Mouse (Mus musculus): ENCODE results near the gene Hsd17b11.

Gene Hsd17b11

DNA sequence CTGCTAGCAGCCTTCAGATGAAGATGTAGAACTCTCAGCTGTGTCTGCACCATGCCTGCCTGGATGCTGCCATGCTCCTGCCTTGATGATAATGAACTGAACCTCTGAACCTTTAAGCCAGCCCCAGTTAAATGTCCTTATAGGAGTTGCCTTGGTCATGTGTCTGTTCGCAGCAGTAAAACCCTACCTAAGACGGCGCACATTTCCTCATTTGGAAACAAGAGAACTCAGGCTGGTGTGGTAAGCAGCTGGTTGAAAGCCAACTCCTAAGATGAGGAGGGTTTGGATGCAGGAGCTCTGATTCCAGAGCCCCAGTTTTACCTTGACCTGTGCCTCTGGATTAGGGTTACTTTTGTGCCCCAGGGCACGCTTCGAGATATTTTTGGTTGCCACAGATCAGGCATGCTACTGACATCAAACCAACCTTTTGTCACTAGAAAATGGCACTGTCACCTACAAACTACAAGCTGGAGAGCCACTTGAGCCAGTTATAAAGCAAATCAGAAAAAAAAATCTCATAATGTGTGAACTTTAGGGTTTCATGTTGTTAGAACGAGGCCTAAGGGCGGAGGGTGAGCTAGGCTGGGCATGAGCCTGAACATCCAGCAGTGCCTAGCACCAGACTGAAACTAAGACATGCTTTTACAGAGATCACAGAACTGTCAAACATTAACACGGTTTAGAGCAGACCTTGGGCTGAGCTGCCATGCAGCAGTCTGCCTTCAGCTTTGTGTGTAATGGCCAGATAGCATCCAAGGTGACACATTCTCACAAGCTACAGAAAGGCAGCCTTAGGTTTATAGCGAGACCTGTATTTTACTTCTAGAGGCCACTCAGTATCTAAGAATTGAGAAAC lies 40.8 kb downstream of the Hsd17b11 start:
- TF ChIP-seq NANOG (IDR thresholded peaks at IDR 0.05; ENCODE audit: borderline replicate concordance, low read length) (no peak), CTCF (conservative IDR thresholded peaks at IDR 0.05; ENCODE audit: low read length) (no peak), POU5F1 (IDR thresholded peaks at IDR 0.05; ENCODE audit: borderline replicate concordance, low read length) (no peak)
- H3K9me3 ChIP-seq (ENCODE audit: low read length): peaks cover 17% of the 10 kb centered on the region
- H3K4me1 ChIP-seq (replicated peaks; ENCODE audit: low read depth, low read length): no peaks in the 10 kb centered on the region
- no peak overlapping the region for H3K4me3 ChIP-seq (replicated peaks; ENCODE audit: low read length)
- H3K36me3 ChIP-seq (ENCODE audit: insufficient read depth, low read length): peaks cover 10% of the 10 kb centered on the region
- no peaks in the 10 kb centered on the region for H3K27me3 ChIP-seq (ENCODE audit: insufficient read depth, low read length)

DNA sequence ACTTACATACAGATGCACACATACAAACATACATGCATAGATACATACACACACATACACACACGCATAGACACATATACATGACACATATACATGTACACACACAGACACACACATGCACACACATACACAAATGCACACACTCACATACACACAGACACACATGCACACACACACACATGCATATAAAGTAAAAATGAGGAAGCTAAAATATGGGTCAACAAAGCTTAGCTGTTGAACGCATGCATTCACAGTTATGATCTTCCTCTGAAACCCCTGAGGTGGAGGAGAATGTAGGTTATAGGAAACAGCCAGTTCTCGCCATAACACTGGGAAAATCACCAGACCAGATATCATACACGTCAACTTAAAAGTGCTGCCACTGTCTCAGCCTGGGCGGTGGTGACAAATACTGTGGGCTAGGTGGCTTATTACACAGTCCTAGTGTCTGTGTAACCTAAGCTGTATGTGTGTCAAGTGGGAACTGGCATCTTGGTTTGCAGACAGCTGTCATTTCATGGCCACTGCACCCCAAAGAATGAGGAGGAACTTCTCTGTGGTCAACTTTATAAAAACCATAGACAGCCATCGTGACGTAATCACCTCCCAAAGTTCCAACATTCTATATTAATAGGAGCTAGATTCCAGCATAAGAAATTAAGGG lies 43.7 kb downstream of the Hsd17b11 start:
- Histone ChIP-seq H3K9me3 (ENCODE audit: low read length) (peaks cover 8% of the 10 kb centered on the region), H3K4me1 (replicated peaks; ENCODE audit: low read depth, low read length) (no peaks in the 10 kb centered on the region), H3K27me3 (ENCODE audit: insufficient read depth, low read length) (no peaks in the 10 kb centered on the region), H3K36me3 (ENCODE audit: insufficient read depth, low read length) (peaks cover 8% of the 10 kb centered on the region), H3K4me3 (replicated peaks; ENCODE audit: low read length) (no peak overlapping the region)
- TF ChIP-seq POU5F1 (IDR thresholded peaks at IDR 0.05; ENCODE audit: borderline replicate concordance, low read length) (no peak), NANOG (IDR thresholded peaks at IDR 0.05; ENCODE audit: borderline replicate concordance, low read length) (no peak)

DNA sequence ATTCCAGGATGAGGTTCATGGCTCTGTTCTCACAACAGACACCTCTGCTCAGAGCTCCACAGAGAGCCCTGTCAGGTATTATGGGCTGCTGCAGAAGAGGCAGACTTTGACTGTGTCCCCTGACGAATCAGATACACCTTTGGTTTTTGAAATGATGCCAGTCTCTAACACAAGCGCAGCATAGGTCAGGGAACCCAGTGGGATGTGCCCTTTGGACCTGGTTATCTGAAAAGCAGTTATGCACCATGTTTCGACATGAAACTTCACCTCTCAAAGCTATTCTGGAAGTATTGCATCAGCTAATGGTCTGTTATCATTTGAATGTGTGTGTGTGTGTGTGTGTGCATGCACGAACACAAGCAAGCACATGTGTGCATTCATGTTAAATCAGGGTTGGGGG lies 44.4 kb downstream of the Hsd17b11 start, which contains the start of gene Hsd17b13:
TSS of gene Hsd17b13 (minus strand) at position 114 of the 400 bp plus-strand sequence.
- TF ChIP-seq POU5F1 (IDR thresholded peaks at IDR 0.05; ENCODE audit: borderline replicate concordance, low read length) (no peak), CTCF (conservative IDR thresholded peaks at IDR 0.05; ENCODE audit: low read length) (no peak), NANOG (IDR thresholded peaks at IDR 0.05; ENCODE audit: borderline replicate concordance, low read length) (no peak)
- 0 out of 2 replicates have a peak, but pooled peaks cover 1% of the 10 kb centered on the region for H3K4me1 ChIP-seq (replicated peaks; ENCODE audit: low read depth, low read length)
- no peaks in the 10 kb centered on the region for H3K27me3 ChIP-seq (ENCODE audit: insufficient read depth, low read length)
- H3K9me3 ChIP-seq (ENCODE audit: low read length): 0 out of 2 replicates have a peak, but pooled peaks cover under 1% of the 10 kb centered on the region
- no peak within 1 kb of the TSS for H3K4me3 ChIP-seq (replicated peaks; ENCODE audit: low read length)
- H3K36me3 ChIP-seq (ENCODE audit: insufficient read depth, low read length): peaks cover under 1% of the 10 kb centered on the region; the same call in 1 of the 2 replicates

DNA sequence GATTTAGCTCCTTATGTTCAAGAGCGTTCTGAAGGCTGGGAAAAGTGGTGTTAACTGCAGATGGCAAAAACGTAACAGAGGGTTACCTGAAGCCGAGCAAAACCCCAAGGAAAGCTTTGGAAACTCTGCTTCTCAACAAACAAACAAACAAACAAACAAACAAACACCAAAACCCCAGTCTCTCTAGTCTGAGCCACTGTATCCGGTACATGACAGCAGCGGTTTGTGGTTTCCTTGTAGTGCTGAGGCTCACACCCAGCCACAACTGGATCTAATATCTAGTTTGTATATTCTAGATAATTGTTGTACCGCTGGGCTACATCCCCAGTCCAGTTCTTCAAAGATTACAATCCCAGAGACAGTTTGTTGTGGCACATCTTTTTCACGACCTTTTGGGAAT lies 46.0 kb downstream of the Hsd17b11 start:
- Histone ChIP-seq H3K4me1 (replicated peaks; ENCODE audit: low read depth, low read length) (0 out of 2 replicates have a peak, but pooled peaks cover 3% of the 10 kb centered on the region), H3K27me3 (ENCODE audit: insufficient read depth, low read length) (no peaks in the 10 kb centered on the region), H3K36me3 (ENCODE audit: insufficient read depth, low read length) (no peaks in the 10 kb centered on the region), H3K9me3 (ENCODE audit: low read length) (no peaks in the 10 kb centered on the region), H3K4me3 (replicated peaks; ENCODE audit: low read length) (no peak overlapping the region)
- TF ChIP-seq CTCF (conservative IDR thresholded peaks at IDR 0.05; ENCODE audit: low read length) (no peak), POU5F1 (IDR thresholded peaks at IDR 0.05; ENCODE audit: borderline replicate concordance, low read length) (no peak), NANOG (IDR thresholded peaks at IDR 0.05; ENCODE audit: borderline replicate concordance, low read length) (no peak)

DNA sequence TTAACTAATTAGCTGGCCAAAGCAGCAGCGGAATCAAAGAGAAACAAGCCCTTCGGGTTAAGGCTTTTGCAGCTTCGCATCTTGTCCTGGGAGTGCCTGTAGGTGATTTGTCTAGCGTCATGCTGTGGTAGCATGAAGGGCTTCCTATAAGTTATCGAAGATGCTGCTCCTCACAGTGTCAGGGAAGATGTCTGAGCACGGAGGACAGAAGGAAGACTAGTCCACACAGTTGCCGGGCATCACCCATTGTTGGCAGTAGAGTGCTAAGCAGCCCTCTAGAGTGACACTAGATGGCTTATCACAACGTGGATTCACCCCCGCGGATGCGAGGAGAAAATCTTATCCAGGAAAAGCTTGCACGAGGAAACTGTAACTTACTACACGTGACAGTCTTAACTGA lies 48.9 kb downstream of the Hsd17b11 start:
- Histone ChIP-seq H3K9me3 (ENCODE audit: low read length) (no peaks in the 10 kb centered on the region), H3K4me1 (replicated peaks; ENCODE audit: low read depth, low read length) (0 out of 2 replicates have a peak, but pooled peaks cover 3% of the 10 kb centered on the region), H3K36me3 (ENCODE audit: insufficient read depth, low read length) (no peaks in the 10 kb centered on the region), H3K27me3 (ENCODE audit: insufficient read depth, low read length) (no peaks in the 10 kb centered on the region), H3K4me3 (replicated peaks; ENCODE audit: low read length) (no peak overlapping the region)
- TF ChIP-seq NANOG (IDR thresholded peaks at IDR 0.05; ENCODE audit: borderline replicate concordance, low read length): no peak
- TF ChIP-seq CTCF (conservative IDR thresholded peaks at IDR 0.05; ENCODE audit: low read length): no peak
- TF ChIP-seq POU5F1 (IDR thresholded peaks at IDR 0.05; ENCODE audit: borderline replicate concordance, low read length): no peak

DNA sequence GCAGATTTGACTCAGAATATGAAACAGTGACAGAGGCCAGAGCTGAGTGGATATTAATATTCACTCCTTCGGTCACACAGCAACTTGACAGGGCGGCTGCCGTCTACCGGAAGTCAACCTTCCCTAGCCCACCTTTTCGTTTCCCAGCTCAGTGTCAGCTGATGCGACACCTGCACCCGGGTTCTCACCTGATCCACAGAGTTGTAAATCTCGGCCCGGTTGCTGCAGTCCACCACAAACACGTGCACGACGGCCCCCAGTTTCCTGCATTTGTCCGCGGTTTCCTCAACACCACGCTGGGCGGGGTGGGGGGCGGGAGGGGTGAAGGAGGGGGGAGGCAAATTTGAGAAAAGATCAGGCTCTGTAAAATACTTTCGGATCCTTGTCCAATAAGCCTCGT lies 49.3 kb downstream of the Hsd17b11 start:
- Histone ChIP-seq H3K27me3 (ENCODE audit: insufficient read depth, low read length) (no peaks in the 10 kb centered on the region), H3K36me3 (ENCODE audit: insufficient read depth, low read length) (no peaks in the 10 kb centered on the region), H3K4me3 (replicated peaks; ENCODE audit: low read length) (no peak overlapping the region), H3K9me3 (ENCODE audit: low read length) (no peaks in the 10 kb centered on the region), H3K4me1 (replicated peaks; ENCODE audit: low read depth, low read length) (0 out of 2 replicates have a peak, but pooled peaks cover 3% of the 10 kb centered on the region)
- TF ChIP-seq CTCF (conservative IDR thresholded peaks at IDR 0.05; ENCODE audit: low read length) (no peak), NANOG (IDR thresholded peaks at IDR 0.05; ENCODE audit: borderline replicate concordance, low read length) (no peak), POU5F1 (IDR thresholded peaks at IDR 0.05; ENCODE audit: borderline replicate concordance, low read length) (no peak)

DNA sequence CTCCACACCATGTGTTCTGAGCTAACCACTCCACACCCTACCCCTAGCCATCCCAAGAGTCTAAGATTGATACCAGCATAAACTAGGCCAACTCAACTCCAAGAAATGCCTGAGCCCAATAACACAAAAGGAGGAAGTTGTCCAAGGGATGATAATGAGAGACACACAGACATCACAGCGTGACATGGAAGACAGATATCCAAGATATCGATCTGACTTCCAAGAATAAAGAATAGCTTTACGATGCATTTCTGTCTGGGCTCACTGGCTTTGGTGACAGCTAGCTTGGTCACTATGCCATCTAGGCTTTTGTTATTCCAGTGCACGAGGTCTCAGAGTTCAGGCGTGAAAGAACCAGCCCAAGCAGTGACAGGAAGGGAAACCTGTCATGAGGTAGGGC lies 50.7 kb downstream of the Hsd17b11 start:
- Histone ChIP-seq H3K4me3 (replicated peaks; ENCODE audit: low read length) (no peak overlapping the region), H3K9me3 (ENCODE audit: low read length) (no peaks in the 10 kb centered on the region), H3K27me3 (ENCODE audit: insufficient read depth, low read length) (no peaks in the 10 kb centered on the region), H3K36me3 (ENCODE audit: insufficient read depth, low read length) (no peaks in the 10 kb centered on the region), H3K4me1 (replicated peaks; ENCODE audit: low read depth, low read length) (0 out of 2 replicates have a peak, but pooled peaks cover 3% of the 10 kb centered on the region)
- no peak for TF ChIP-seq NANOG (IDR thresholded peaks at IDR 0.05; ENCODE audit: borderline replicate concordance, low read length)
- TF ChIP-seq CTCF (conservative IDR thresholded peaks at IDR 0.05; ENCODE audit: low read length): no peak
- no peak for TF ChIP-seq POU5F1 (IDR thresholded peaks at IDR 0.05; ENCODE audit: borderline replicate concordance, low read length)

DNA sequence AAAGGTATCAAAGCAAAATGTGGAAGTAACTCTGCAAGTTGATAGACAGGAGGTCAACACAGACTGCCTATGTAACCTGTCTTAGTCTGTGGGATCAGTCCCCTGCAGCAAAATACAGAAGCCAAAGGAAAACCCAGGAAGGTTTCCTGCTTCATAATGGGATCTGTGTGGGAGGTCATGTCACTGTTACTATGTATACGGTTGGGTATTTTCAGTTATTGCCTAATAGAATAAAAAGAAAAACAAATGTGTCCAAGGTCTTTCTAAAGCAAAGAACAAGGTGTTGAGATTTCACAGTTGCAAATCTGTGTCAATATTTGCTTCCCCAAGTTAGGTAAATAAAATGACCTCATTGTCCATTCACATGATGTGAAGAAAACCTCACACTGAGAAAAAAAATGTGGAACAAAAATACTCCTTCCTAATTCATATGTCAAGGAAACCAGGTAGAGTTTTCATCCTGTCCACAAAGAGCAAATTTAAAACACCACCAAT lies 58.7 kb downstream of the Hsd17b11 start:
- Histone ChIP-seq H3K27me3 (ENCODE audit: insufficient read depth, low read length) (no peaks in the 10 kb centered on the region; the same call in 1 of the 2 replicates), H3K36me3 (ENCODE audit: insufficient read depth, low read length) (no peaks in the 10 kb centered on the region), H3K4me1 (replicated peaks; ENCODE audit: low read depth, low read length) (no peaks in the 10 kb centered on the region), H3K4me3 (replicated peaks; ENCODE audit: low read length) (no peak overlapping the region), H3K9me3 (ENCODE audit: low read length) (no peaks in the 10 kb centered on the region)
- TF ChIP-seq CTCF (conservative IDR thresholded peaks at IDR 0.05; ENCODE audit: low read length) (no peak), NANOG (IDR thresholded peaks at IDR 0.05; ENCODE audit: borderline replicate concordance, low read length) (no peak), POU5F1 (IDR thresholded peaks at IDR 0.05; ENCODE audit: borderline replicate concordance, low read length) (no peak)

Measured in E14TG2a.4 (cell line).